Mouse (Mus musculus) brain, embryonic 18.5 days (tissue): ENCODE data around the gene Zfp385b.

Experiments
- DNase-seq: peaks from one replicate; pipeline ENCODE4 v3.0.0-alpha.2; 2012; ENCODE audit warnings: low read depth, low spot score

Zfp385b gene

GRCm38 (mm10) chr2:77819539-77819938 is at the start of gene Zfp385b:
Gene Zfp385b, minus strand, starts transcription at chr2:77819639.
- no peak for DNase-seq

GRCm38 (mm10) chr2:77863934-77864333 is 44.5 kb upstream of the Zfp385b start:
- DNase-seq, result no peak

GRCm38 (mm10) chr2:77863522-77863921 is 44.1 kb upstream of the Zfp385b start:
- DNase-seq, result no peak

GRCm38 (mm10) chr2:77841464-77841863 is 22.0 kb upstream of the Zfp385b start:
- DNase-seq, result no peak

- DNase-seq, result no peak
These were observed 20.1 kb upstream of the Zfp385b start for GRCm38 (mm10) chr2:77839587-77839986.

GRCm38 (mm10) chr2:77838688-77839087 is 19.2 kb upstream of the Zfp385b start:
- no peak for DNase-seq

GRCm38 (mm10) chr2:77835781-77836180 is 16.3 kb upstream of the Zfp385b start:
- no peak for DNase-seq

GRCm38 (mm10) chr2:77826133-77826828 is 6.8 kb upstream of the Zfp385b start:
- DNase-seq, result no peak

GRCm38 (mm10) chr2:77823026-77823425 is 3.6 kb upstream of the Zfp385b start:
- DNase-seq, result no peak

GRCm38 (mm10) chr2:77817357-77817894 is 2.0 kb downstream of the Zfp385b start:
- no peak for DNase-seq

- DNase-seq, result no peak
These were observed 2.8 kb downstream of the Zfp385b start for GRCm38 (mm10) chr2:77816413-77817314.

GRCm38 (mm10) chr2:77815775-77816412 is 3.5 kb downstream of the Zfp385b start:
- no peak for DNase-seq

GRCm38 (mm10) chr2:77814896-77815295 is 4.5 kb downstream of the Zfp385b start:
- no peak for DNase-seq

- DNase-seq, result no peak
These were observed 6.4 kb downstream of the Zfp385b start for GRCm38 (mm10) chr2:77813029-77813428.

GRCm38 (mm10) chr2:77810748-77811147 is 8.7 kb downstream of the Zfp385b start:
- no peak for DNase-seq

GRCm38 (mm10) chr2:77804781-77805180 is 14.7 kb downstream of the Zfp385b start:
- DNase-seq, result peak; percentile 28

- DNase-seq, result no peak
These were observed 17.1 kb downstream of the Zfp385b start for GRCm38 (mm10) chr2:77802291-77802690.

GRCm38 (mm10) chr2:77801430-77801829 is 18.0 kb downstream of the Zfp385b start:
- DNase-seq, result no peak

- no peak for DNase-seq
These were observed 18.4 kb downstream of the Zfp385b start for GRCm38 (mm10) chr2:77801009-77801408.

- DNase-seq, result no peak
These were observed 22.2 kb downstream of the Zfp385b start for GRCm38 (mm10) chr2:77797233-77797632.

GRCm38 (mm10) chr2:77795859-77796552 is 23.4 kb downstream of the Zfp385b start:
- no peak for DNase-seq
